Mouse (Mus musculus) ES-E14 (cell line): Measurements from ENCODE around the gene Pam.

Experiments used
- CHD2 ChIP-seq: IDR thresholded peaks from 2 replicates; pipeline ENCODE4 v1.6.1; 2014; ENCODE audit warnings: mild to moderate bottlenecking, low read depth, low read length, inconsistent platforms
- HCFC1 ChIP-seq: IDR thresholded peaks from 2 replicates; pipeline ENCODE4 v1.6.1; 2012; ENCODE audit warnings: low read length, inconsistent platforms, borderline replicate concordance; ENCODE audit not compliant: insufficient read depth
- MAFK ChIP-seq: IDR thresholded peaks from 2 replicates; pipeline ENCODE4 v1.6.1; 2014; ENCODE audit warnings: mild to moderate bottlenecking, low read depth, low read length, inconsistent platforms; ENCODE audit not compliant: insufficient read depth
- ZC3H11A ChIP-seq: IDR thresholded peaks from 2 replicates; pipeline ENCODE4 v1.6.1; 2012; ENCODE audit warnings: low read depth, mild to moderate bottlenecking, inconsistent platforms, low read length, borderline replicate concordance
- ZNF384 ChIP-seq: IDR thresholded peaks from 2 replicates; pipeline ENCODE4 v1.6.1; 2012; ENCODE audit warnings: low read depth, low read length, inconsistent platforms

DNA sequence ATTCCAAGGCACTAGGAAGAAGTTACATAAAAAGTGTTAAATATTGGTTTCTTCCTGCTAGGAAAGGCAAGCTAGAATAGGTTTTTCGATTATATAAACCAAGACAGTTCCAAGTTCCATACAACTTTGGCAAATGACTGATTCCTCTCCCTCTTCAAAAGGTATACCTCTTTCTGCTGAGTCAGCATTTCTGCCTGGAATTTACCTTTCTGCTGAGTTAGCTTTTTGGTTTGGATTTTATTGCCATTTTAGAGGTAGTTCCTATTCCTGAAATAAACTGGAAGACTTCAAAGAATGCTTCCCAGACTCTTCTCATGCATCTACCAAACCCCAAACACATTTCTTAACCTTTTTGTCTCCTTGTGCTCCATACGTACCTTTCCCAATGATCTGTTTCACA lies 327.4 kb downstream of the Pam start:
- TF ChIP-seq ZC3H11A: no peak
- TF ChIP-seq HCFC1: no peak
- no peak for TF ChIP-seq ZNF384
- peak; percentile 100 for TF ChIP-seq MAFK
- TF ChIP-seq CHD2: no peak
